Mouse (Mus musculus): ENCODE measurements around the gene Nfia.

Gene Nfia

GRCm38 (mm10) chr4:98002206-98002605, 229.7 kb downstream of the Nfia start:
- DNase-seq (ENCODE audit: low read depth, low spot score): no peak

DNA sequence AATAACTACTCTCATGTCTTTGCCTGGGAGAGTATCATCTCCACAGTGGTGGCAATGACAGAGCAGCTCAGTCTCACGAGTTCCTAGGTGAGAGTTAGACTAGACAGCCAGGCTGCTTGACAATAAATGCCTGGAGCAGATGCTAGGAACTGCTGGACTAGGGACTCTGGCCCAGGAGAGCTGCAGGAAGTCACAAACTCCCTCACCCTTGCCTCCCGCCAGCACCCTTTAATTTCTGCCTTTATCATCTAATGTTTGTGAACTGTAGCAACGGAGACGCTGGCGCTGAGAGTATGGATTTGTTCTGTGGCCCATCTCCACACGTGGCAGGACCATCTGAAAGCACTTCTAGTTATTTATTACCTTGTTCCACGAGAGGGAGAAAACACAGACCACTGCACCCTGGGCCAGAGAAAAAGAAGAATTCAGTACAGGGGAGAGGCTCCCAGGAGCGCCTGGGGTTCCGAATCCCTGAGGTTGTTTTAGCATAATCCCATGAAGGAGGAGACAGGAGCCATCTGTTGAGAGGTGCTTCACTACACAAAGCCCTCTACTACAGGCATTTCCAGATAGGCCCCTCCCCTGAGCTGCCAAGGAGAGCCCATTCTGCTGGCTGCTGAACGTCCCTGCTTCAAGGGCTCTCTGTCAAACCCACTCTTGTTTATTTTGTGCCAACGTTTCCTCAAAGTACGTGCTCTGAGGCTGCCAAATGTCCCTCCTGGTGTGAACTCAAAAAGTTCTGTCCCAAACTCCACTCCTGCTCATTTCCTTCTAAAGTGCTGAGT, 231.0 kb downstream of the Nfia start:
- peak; percentile 30 for DNase-seq (ENCODE audit: low read depth, low spot score)

GRCm38 (mm10) chr4:98004108-98004625, 231.6 kb downstream of the Nfia start:
- DNase-seq (ENCODE audit: low read depth, low spot score): peak; percentile 51

DNA sequence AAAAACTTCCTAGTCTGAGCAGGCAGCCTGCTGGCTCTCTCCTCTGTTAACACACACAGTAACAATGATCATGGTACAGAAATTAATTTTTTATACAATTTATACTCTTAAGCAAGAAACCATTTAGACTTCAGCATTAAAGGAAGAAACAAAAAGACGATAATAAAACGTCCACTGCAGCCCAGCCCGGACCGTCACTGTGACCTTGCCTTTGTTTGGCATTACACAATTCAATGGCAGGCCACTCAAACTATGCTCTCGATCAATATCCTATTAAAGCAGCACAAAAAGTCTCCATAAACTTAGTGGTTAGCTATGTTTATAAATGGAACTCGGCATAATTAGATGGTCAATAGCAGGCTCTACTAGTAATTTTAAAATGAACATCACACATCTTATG, 232.5 kb downstream of the Nfia start:
- DNase-seq (ENCODE audit: low read depth, low spot score): no peak

DNA sequence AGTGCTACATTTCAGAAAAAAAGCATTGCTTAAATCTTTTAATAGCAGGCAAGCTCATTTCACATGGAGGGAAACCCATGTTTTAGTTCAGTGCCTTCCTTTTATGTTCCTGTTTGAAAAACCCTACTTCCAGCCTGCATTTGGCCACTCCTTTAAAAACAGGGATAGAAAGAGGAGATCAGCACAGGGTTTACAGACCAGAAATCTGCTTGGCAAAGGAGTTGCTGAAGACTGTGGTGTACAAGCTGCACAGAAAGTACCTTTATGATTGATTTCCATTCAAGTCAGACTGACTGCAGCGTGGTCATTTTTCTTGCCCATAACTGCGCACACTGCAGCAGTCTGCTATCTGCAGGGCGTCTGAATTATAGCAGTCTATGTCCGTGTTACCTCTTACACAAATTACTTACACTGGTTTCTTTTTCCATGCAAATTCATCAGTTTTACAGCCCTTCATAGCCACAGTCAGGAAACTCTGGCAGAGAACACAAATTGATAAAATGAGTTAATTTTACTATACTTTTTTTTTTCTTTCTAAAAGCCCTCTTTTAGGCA, 236.4 kb downstream of the Nfia start:
- DNase-seq (ENCODE audit: low read depth, low spot score): no peak

DNA sequence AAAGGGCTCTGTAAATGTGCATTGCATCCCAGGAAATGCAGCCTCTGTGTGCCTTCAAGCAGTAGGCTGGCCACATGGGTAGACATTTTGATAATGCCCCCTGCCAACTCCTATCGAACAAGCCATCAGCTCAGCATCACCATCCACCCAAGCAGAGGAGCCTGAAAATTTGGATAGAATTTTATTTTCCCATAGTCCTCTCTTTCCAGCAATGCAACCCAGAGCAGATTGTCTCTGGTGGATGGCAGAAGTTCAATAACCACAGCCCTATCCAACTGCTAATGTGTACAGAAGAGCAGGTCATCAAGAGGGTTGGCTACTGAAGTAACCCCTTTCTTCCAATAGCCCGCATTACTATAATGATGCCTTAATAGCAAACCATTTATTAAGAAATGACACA, 237.4 kb downstream of the Nfia start:
- no peak for DNase-seq (ENCODE audit: low read depth, low spot score)

GRCm38 (mm10) chr4:98019811-98020210, 247.3 kb downstream of the Nfia start:
- DNase-seq (ENCODE audit: low read depth, low spot score): no peak

GRCm38 (mm10) chr4:98020836-98021235, 248.3 kb downstream of the Nfia start:
- DNase-seq (ENCODE audit: low read depth, low spot score): no peak

GRCm38 (mm10) chr4:98023245-98023792, 250.8 kb downstream of the Nfia start:
- no peak for DNase-seq (ENCODE audit: low read depth, low spot score)

DNA sequence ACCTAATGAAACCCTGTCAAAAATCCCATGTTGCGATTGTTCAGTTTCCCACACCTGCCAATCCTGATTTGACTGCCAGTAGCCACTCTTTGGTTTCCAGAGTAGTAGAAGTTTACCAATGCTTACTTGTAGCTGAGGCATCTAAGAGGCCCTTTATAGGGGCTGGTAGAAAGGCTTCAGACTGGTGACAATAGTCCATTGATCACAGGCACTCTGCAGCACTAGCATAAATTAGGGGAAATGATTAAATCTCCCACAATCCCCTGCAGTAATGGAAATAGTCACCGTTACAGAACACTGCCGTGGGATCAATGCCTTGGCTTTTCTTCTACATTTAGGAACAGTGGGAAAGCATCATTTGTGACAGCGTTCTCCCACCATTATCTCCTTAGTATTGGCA, 254.9 kb downstream of the Nfia start:
- no peak for DNase-seq (ENCODE audit: low read depth, low spot score)

DNA sequence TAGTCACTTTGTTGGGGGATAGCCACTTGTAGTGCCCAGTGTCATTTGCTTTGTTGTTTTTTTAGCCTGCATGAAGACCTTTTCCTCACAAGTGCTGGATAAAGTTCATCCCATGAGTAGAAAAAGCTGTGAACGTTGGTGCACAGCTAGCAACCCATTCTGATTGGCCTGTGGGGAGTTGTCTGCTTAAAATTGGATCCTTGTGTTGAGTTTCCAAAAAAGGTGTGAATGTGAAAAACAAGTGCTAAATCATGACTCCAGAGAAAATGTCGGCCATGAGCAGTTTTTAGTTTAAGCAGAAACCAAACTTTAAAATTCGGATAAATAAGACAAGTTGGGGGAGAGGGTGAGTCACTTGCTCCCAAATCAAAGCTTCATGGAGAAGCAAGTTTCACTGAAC, 259.3 kb downstream of the Nfia start:
- DNase-seq (ENCODE audit: low read depth, low spot score): no peak

DNA sequence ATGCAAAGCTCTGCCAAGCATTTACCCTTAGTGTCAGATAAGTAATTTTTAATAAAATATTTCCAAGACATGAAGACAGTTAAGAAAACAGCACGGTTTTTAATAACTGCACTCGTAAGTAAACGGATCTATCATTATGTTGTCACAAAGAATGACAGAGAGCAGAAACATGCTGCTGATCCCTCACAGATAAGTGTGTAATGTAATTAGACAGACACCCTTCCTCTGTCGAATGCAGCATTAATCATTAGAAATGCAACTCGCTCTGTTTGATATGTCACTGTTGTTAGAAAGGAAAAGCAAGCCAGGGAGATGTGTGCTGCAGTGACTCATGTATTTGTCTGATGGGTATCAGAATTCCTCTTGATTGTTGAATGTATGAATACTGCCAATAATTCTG, 259.8 kb downstream of the Nfia start:
- DNase-seq (ENCODE audit: low read depth, low spot score): no peak

GRCm38 (mm10) chr4:98039095-98039494, 266.6 kb downstream of the Nfia start:
- DNase-seq (ENCODE audit: low read depth, low spot score): no peak

DNA sequence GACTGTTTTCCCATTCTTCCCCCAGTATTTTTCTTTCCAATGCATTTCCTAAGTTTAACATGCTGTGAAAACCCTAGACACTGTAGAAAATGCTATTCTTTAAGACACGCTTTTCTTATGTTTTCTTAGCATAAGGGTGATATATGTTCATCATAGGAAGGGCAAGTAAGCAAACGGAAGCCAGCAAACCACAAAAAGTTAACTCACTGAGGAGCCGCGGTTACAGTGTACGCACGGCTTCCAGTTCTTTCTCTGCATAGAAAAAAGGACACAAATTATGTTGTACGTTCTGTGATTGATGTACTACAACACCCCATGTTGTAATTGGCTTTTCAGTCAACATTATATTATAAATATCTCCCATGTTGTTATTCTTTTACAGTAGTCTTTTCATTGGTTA, 267.6 kb downstream of the Nfia start:
- DNase-seq (ENCODE audit: low read depth, low spot score): no peak

- DNase-seq (ENCODE audit: low read depth, low spot score): no peak
Observed at GRCm38 (mm10) chr4:98044611-98045010, 272.1 kb downstream of the Nfia start.

DNA sequence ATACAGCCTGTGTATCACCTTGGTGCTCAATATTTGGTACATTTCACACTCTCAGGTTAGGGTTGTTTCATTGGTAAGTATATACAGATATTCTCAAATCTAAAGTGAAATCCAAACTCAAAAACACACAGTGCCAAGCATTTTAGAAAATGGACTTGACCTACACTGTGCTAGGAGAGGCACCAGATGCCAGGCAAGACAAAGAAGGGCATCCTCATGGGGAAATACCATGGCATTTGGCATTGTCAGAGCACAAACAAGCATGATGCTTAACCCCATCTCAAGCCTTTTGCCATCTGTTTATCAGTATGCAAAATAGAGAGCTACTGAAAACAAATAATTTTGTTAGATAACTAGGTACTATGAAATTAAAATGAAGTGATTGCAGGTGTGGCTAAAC, 274.8 kb downstream of the Nfia start:
- DNase-seq (ENCODE audit: low read depth, low spot score): no peak

DNA sequence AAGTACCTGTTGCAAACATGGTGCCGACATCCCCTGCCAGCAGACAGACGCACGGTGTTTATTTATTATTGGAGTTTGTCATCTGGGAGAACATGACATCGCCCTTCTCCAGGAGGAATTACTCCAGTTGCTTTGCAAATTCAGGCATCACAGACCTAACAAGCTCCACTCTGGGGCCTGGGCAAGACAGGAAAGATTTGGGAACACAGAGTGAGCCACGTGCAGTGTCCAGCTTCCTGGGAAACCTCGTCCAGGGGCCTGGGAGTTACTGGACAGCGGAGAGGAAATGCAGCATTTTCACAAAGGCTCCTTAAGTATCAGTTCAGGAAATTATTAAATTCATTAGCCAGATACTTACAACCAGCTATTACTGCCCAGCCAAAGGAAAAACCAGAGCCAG, 277.1 kb downstream of the Nfia start:
- DNase-seq (ENCODE audit: low read depth, low spot score): no peak

GRCm38 (mm10) chr4:98050003-98050620, 277.6 kb downstream of the Nfia start:
- no peak for DNase-seq (ENCODE audit: low read depth, low spot score)

GRCm38 (mm10) chr4:98050781-98051180, 278.2 kb downstream of the Nfia start:
- no peak for DNase-seq (ENCODE audit: low read depth, low spot score)

GRCm38 (mm10) chr4:98051326-98051725, 278.8 kb downstream of the Nfia start:
- no peak for DNase-seq (ENCODE audit: low read depth, low spot score)

- no peak for DNase-seq (ENCODE audit: low read depth, low spot score)
Observed at GRCm38 (mm10) chr4:98055036-98055435, 282.5 kb downstream of the Nfia start.

DNA sequence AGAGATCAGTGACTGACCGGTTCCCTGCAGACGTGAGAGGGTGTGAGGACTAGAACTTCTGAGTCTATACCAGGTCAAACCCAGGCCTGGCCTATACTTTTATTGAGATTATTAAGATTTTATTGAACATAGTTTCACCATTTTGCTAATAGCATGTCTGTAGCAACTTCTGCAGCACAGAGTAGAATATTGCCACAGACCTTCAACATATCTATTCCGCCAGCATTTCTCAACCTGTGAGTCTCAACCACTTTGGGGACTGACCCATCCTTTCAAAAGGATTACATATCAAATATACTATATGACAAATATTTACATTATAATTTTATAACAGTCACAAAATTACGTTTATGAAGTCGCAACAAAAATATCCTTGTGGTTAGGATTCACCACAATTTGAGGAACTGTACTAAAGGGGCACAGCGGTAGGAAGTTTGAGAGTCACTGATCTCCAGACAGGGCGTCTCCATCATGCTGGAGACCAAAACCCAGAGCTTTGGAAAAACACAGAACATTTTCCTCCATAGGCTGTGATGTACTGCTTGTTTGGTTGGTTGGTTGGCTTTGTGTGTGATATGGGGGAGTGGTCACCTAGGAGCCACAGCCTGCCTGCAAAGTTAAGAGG, 284.0 kb downstream of the Nfia start:
- DNase-seq (ENCODE audit: low read depth, low spot score): no peak

Measured in embryo, embryonic 11.5 days (tissue).